Comparison of ENCODE assay signal across 14 mouse cellular contexts in genomic region chr3:104672041-104672440, GRCm38 (mm10). TPM values are rescaled to one million over a fixed set of nuclear protein-coding genes. Genes with fewer than 3 reads are reported as not detected.
A peak's percentile ranks its signal among the peaks of the same experiment; 100 is the strongest.
DNase-seq lines count a peak whose midpoint lies in the region; ATAC-seq and TF ChIP-seq lines count a peak whose summit lies in the region.
"Had no signal": no experiment of that assay in that cellular context is flagged by ENCODE, and none has a peak within 500 bp of the region (broad histone marks: within the 10 kb centered on the region; RNA-seq: fewer than 3 reads in every experiment).

No protein-coding gene starts in this region.

- no peak for TF ChIP-seq CTCF in forebrain, postnatal 0 days (IDR thresholded peaks at IDR 0.05; ENCODE audit: low read depth)
- TF ChIP-seq CTCF in layer of hippocampus, adult 2 months (conservative IDR thresholded peaks at IDR 0.05) = no peak
- no peak for TF ChIP-seq CTCF in small intestine, adult 2 months (IDR thresholded peaks at IDR 0.05; ENCODE audit: extremely low read depth, insufficient read length, insufficient replicate concordance, low read depth, low read length)

- no peak for ATAC-seq in forebrain, postnatal 0 days
- ATAC-seq in granulocyte monocyte progenitor cell, adult 5-6 weeks (replicated peaks; ENCODE audit: poor library complexity, severe bottlenecking) = 0 out of 2 replicates have a peak, but pooled peaks have one; percentile 13
- ATAC-seq in midbrain, embryonic 16.5 days = no peak

- peak overlapping the region; percentile 6; the same call in 1 of the 2 replicates for H3K27ac ChIP-seq in forebrain, embryonic 10.5 days
- no peak overlapping the region for H3K27ac ChIP-seq in forebrain, postnatal 0 days (ENCODE audit: low read depth, low read length)
- peak overlapping the region; percentile 81 for H3K27ac ChIP-seq in layer of hippocampus, adult 2 months
- H3K27ac ChIP-seq in small intestine, adult 2 months (ENCODE audit: insufficient read depth, low read depth, low read length) = peak overlapping the region; percentile 85
- no peak overlapping the region for H3K27ac ChIP-seq in midbrain, embryonic 16.5 days (ENCODE audit: low read length)
- H3K27ac ChIP-seq: hindbrain, embryonic 14.5 days; midbrain, embryonic 12.5 days had no signal

- 72% methylated on average over 4 of the region's 4 CpGs for WGBS in forebrain, embryonic 10.5 days
- WGBS in forebrain, postnatal 0 days = 77% methylated on average over 4 of the region's 4 CpGs
- 26% methylated on average over 4 of the region's 4 CpGs for WGBS in small intestine, adult 2 months
- 76% methylated on average over 4 of the region's 4 CpGs for WGBS in midbrain, embryonic 16.5 days

- peaks cover 54% of the 10 kb centered on the region for H3K4me1 ChIP-seq in forebrain, embryonic 10.5 days
- peaks cover 6% of the 10 kb centered on the region; the same call in 1 of the 2 replicates for H3K4me1 ChIP-seq in forebrain, postnatal 0 days (ENCODE audit: insufficient read depth)
- peaks cover 36% of the 10 kb centered on the region for H3K4me1 ChIP-seq in small intestine, adult 2 months (ENCODE audit: control insufficient read depth, insufficient read depth, insufficient read length, low read length)
- peaks cover 6% of the 10 kb centered on the region for H3K4me1 ChIP-seq in midbrain, embryonic 16.5 days (ENCODE audit: control insufficient read depth, insufficient read depth, low read length)

- no peak for DNase-seq in forebrain, embryonic 10.5 days (ENCODE audit: extremely low spot score, low spot score)
- no peak for DNase-seq in forebrain, postnatal 0 days
- DNase-seq in layer of hippocampus, adult 2 months (ENCODE audit: low spot score in 2 of 2) = no peak
- no peak for DNase-seq in layer of hippocampus, adult 18-20 months (ENCODE audit: low spot score in 2 of 2)
- no peak for DNase-seq in thymus, postnatal 4 days
- DNase-seq: adrenal gland, postnatal 10 days; cerebellum, postnatal 36 days; heart, adult 18-20 months; kidney, adult 9 months had no signal

- no peak overlapping the region for H3K4me3 ChIP-seq in forebrain, embryonic 10.5 days
- H3K4me3 ChIP-seq in forebrain, postnatal 0 days (ENCODE audit: low read depth, low read length) = no peak overlapping the region
- no peak overlapping the region for H3K4me3 ChIP-seq in layer of hippocampus, adult 2 months
- no peak overlapping the region for H3K4me3 ChIP-seq in small intestine, adult 2 months (ENCODE audit: low read depth, low read length)
- H3K4me3 ChIP-seq in midbrain, embryonic 16.5 days (ENCODE audit: low read depth, low read length) = no peak overlapping the region
- H3K4me3 ChIP-seq: midbrain, embryonic 12.5 days had no signal

- no peak for TF ChIP-seq POLR2A in small intestine, adult 2 months (IDR thresholded peaks at IDR 0.05; ENCODE audit: low read depth, low read length)

- no peak overlapping the region for H3K4me2 ChIP-seq in forebrain, postnatal 0 days (ENCODE audit: low read depth)
- no peak overlapping the region for H3K4me2 ChIP-seq in midbrain, embryonic 16.5 days (ENCODE audit: low read length)
- H3K4me2 ChIP-seq: hindbrain, embryonic 14.5 days; midbrain, embryonic 12.5 days had no signal

- no peak overlapping the region for H3K9ac ChIP-seq in forebrain, postnatal 0 days
- H3K9ac ChIP-seq in midbrain, embryonic 16.5 days (ENCODE audit: low read depth, low read length) = no peak overlapping the region
- H3K9ac ChIP-seq: hindbrain, embryonic 14.5 days; midbrain, embryonic 12.5 days had no signal

- no peaks in the 10 kb centered on the region for H3K36me3 ChIP-seq in forebrain, embryonic 10.5 days (replicated peaks)
- H3K36me3 ChIP-seq in forebrain, postnatal 0 days (ENCODE audit: insufficient read depth) = no peaks in the 10 kb centered on the region
- H3K36me3 ChIP-seq in small intestine, adult 2 months (ENCODE audit: control insufficient read depth, insufficient read depth, low read length) = no peaks in the 10 kb centered on the region
- no peaks in the 10 kb centered on the region for H3K36me3 ChIP-seq in midbrain, embryonic 16.5 days (ENCODE audit: control insufficient read depth, insufficient read depth, low read length)
- H3K36me3 ChIP-seq: midbrain, embryonic 12.5 days had no signal

- peaks cover 11% of the 10 kb centered on the region; the same call in 1 of the 2 replicates for H3K27me3 ChIP-seq in forebrain, embryonic 10.5 days (ENCODE audit: poor library complexity, severe bottlenecking)
- H3K27me3 ChIP-seq in forebrain, postnatal 0 days (ENCODE audit: insufficient read depth, low read length) = no peaks in the 10 kb centered on the region
- no peaks in the 10 kb centered on the region for H3K27me3 ChIP-seq in small intestine, adult 2 months (ENCODE audit: control insufficient read depth, insufficient read depth, low read length)
- H3K27me3 ChIP-seq in midbrain, embryonic 16.5 days (ENCODE audit: control insufficient read depth, insufficient read depth, low read depth, low read length) = no peaks in the 10 kb centered on the region

- no peaks in the 10 kb centered on the region for H3K9me3 ChIP-seq in forebrain, embryonic 10.5 days
- no peaks in the 10 kb centered on the region for H3K9me3 ChIP-seq in forebrain, postnatal 0 days (ENCODE audit: low read length)
- no peaks in the 10 kb centered on the region for H3K9me3 ChIP-seq in midbrain, embryonic 16.5 days (replicated peaks; ENCODE audit: control insufficient read depth, low read length, poor library complexity, severe bottlenecking)
- H3K9me3 ChIP-seq: midbrain, embryonic 12.5 days had no signal

RNA-seq across cellular contexts. Expression of gene Slc16a1, which starts 33.6 kb away (rescaled TPM):
- 57.3 and 60.0 TPM in 2 replicates for polyA plus RNA-seq in forebrain, embryonic 10.5 days (2016; fragmentation: Nextera tagmentation; extraction: Ambion mirVana)
- total RNA-seq in forebrain, postnatal 0 days (2014; rRNA removed) = 32.1 and 33.4 TPM in 2 replicates
- polyA plus RNA-seq in forebrain, postnatal 0 days (2015; fragmentation: Nextera tagmentation; extraction: Ambion mirVana) = 17.4 and 20.2 TPM in 2 replicates
- 10 to 100 TPM; 20.8 to 22.0 TPM for total RNA-seq in layer of hippocampus, adult 2 months (2021)
- 10 to 100 TPM; 24.8 to 25.2 TPM for total RNA-seq in layer of hippocampus, adult 18-20 months (2021)
- total RNA-seq in granulocyte monocyte progenitor cell, adult 5-6 weeks (2014; fragmentation: Nextera tagmentation) = 36.4 and 42.5 TPM in 2 replicates
- 85.3 and 88.6 TPM in 2 replicates for total RNA-seq in granulocyte monocyte progenitor cell, adult 5-6 weeks (2017)
- 8.3 and 17.1 TPM in 2 replicates for polyA plus RNA-seq in small intestine, adult 2 months (2012; rRNA removed)
- 8.9 and 10.2 TPM in 2 replicates for polyA plus RNA-seq in midbrain, embryonic 16.5 days (2015; fragmentation: Nextera tagmentation; extraction: Ambion mirVana)

Comparison
In these comparisons a context has a peak if more than half of its experiments do, and no peak if none do; other contexts are left out.
1. H3K27ac ChIP-seq: peak in forebrain, embryonic 10.5 days (single experiment), layer of hippocampus, adult 2 months (single experiment) and small intestine, adult 2 months (single experiment); none in forebrain, postnatal 0 days (single experiment) and midbrain, embryonic 16.5 days (single experiment).